In the genomic region with DNA sequence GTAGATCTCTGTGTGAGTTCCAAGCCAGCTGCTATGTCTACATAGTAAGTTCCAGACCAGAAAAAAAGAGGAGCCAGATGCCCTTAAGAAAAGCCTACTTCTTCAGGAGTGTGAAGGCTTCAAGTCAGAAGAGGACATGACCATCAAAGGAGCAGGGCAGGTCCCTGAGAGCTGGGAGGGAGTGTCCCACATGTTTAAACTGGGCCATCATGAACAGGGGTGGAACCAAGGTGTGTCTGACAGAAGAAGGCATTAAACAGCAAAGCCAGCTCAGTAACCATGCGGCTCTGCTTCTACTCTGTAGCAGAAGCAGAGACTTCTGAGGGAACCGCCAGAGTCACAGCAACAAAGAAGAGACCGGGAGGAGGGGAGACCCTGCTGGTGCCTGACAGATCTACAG, we compare ENCODE assay signal across 14 mouse cellular contexts. TPM values are rescaled to one million over a fixed set of nuclear protein-coding genes. Genes with fewer than 3 reads are reported as not detected.
"Had no signal": no experiment of that assay in that cellular context is flagged by ENCODE, and none has a peak within 500 bp of the region (broad histone marks: within the 10 kb centered on the region; RNA-seq: fewer than 3 reads in every experiment).

No protein-coding gene starts in this region.

- H3K4me2 ChIP-seq: liver, embryonic 12.5 days; lung, embryonic 14.5 days; midbrain, embryonic 11.5 days; midbrain, embryonic 15.5 days; neural tube, embryonic 13.5 days had no signal

- H3K27me3 ChIP-seq: midbrain, embryonic 15.5 days; neural tube, embryonic 13.5 days had no signal

- H3K9me3 ChIP-seq: liver, embryonic 12.5 days; megakaryocyte, embryonic 14.5 days; midbrain, embryonic 15.5 days; neural tube, embryonic 13.5 days had no signal

- DNase-seq: kidney, adult 18-20 months; kidney, postnatal 14 days; left cerebral cortex, postnatal 4 days; lung, embryonic 14.5 days; lung, postnatal 10 days; retina, postnatal 1 day; right cerebral cortex, postnatal 4 days; spleen, adult 18-20 months had no signal

- H3K9ac ChIP-seq: liver, embryonic 12.5 days; lung, embryonic 14.5 days; midbrain, embryonic 15.5 days; neural tube, embryonic 13.5 days had no signal

- H3K36me3 ChIP-seq: liver, embryonic 12.5 days; midbrain, embryonic 15.5 days; neural tube, embryonic 13.5 days had no signal

- H3K4me3 ChIP-seq: liver, embryonic 12.5 days; megakaryocyte, embryonic 14.5 days; midbrain, embryonic 15.5 days; neural tube, embryonic 13.5 days had no signal

- H3K4me1 ChIP-seq: liver, embryonic 12.5 days; megakaryocyte, embryonic 14.5 days; midbrain, embryonic 15.5 days; neural tube, embryonic 13.5 days had no signal

- ATAC-seq: liver, embryonic 12.5 days; midbrain, embryonic 15.5 days had no signal

- H3K27ac ChIP-seq: liver, embryonic 12.5 days; macrophage; midbrain, embryonic 15.5 days; neural tube, embryonic 13.5 days had no signal

RNA-seq across cellular contexts. Expression of gene Slc26a8, which starts 46.3 kb away (rescaled TPM):
- polyA plus RNA-seq: macrophage had no signal
